Mouse (Mus musculus) liver, adult 2 months (tissue): ENCODE data around the gene Sar1a.

ENCODE experiments used
- CTCF ChIP-seq: fragments of 200-500 bp; IDR thresholded peaks from 2 replicates; pipeline ENCODE4 v1.5.1; 2011; ENCODE audit warnings: low read depth, low read length, control low read depth
- POLR2A ChIP-seq: fragments of 200-500 bp; IDR thresholded peaks from 2 replicates; pipeline ENCODE4 v1.6.1; 2011; ENCODE audit warnings: low read length, control low read depth; ENCODE audit not compliant: insufficient read depth; ENCODE audit errors: extremely low read depth

- no peak for TF ChIP-seq CTCF
- no peak for TF ChIP-seq POLR2A
Measured at GRCm38 (mm10) chr10:61723271-61723670, 43.2 kb downstream of the Sar1a start.
